ENCODE assay signal across 7 mouse cellular contexts in the genomic region with DNA sequence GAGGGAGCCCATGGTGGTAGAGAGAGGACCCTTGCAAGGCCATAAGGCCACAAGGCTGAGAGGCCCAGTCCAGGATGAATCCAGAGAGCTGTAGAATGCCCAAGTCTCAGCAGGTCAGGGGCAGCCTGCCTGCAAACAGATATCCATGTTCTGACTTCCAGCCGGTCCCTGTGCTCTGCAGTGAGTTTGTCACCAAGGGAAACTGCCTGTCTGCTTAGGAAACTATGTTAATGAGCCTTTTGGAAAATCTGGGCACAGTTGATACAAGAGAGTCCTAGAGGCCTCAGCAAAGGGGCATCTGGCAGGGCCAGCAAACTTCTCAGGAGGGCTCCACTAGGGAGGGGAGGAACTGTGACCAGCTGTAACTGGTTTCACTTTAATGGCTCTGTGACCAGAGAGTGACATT.
A peak's percentile ranks its signal among the peaks of the same experiment; 100 is the strongest.
DNase-seq lines count a peak whose midpoint lies in the region; ATAC-seq lines count a peak whose summit lies in the region.

No protein-coding gene starts in this region.

- peak overlapping the region; percentile 21; the same call in 1 of the 2 replicates for H3K27ac ChIP-seq in neural tube, embryonic 11.5 days (ENCODE audit: low read depth, low read length)
- peak overlapping the region; percentile 89 for H3K27ac ChIP-seq in heart, embryonic 12.5 days (ENCODE audit: poor library complexity, severe bottlenecking)

- H3K4me2 ChIP-seq in neural tube, embryonic 11.5 days (ENCODE audit: low read depth): no peak overlapping the region
- H3K4me2 ChIP-seq in heart, embryonic 12.5 days: no peak overlapping the region

- no peaks in the 10 kb centered on the region for H3K9me3 ChIP-seq in neural tube, embryonic 11.5 days (ENCODE audit: control insufficient read depth, low read length)
- no peaks in the 10 kb centered on the region for H3K9me3 ChIP-seq in heart, embryonic 12.5 days (replicated peaks)

- H3K36me3 ChIP-seq in neural tube, embryonic 11.5 days (ENCODE audit: control insufficient read depth, insufficient read depth, low read length): no peaks in the 10 kb centered on the region
- H3K36me3 ChIP-seq in heart, embryonic 12.5 days: no peaks in the 10 kb centered on the region

- H3K4me3 ChIP-seq in neural tube, embryonic 11.5 days (ENCODE audit: low read depth, low read length): no peak overlapping the region
- H3K4me3 ChIP-seq in heart, embryonic 12.5 days: no peak overlapping the region

- H3K9ac ChIP-seq in neural tube, embryonic 11.5 days (ENCODE audit: low read length): no peak overlapping the region
- peak overlapping the region; percentile 29; the same call in 1 of the 2 replicates for H3K9ac ChIP-seq in heart, embryonic 12.5 days

- 29% methylated on average over 1 of the region's 1 CpGs for WGBS in neural tube, embryonic 11.5 days
- 17% methylated on average over 1 of the region's 1 CpGs for WGBS in heart, embryonic 12.5 days

- peak; percentile 49 for DNase-seq in neural tube, embryonic 11.5 days (ENCODE audit: low spot score)
- DNase-seq in neural tube, embryonic 10.5 days (ENCODE audit: extremely low spot score, low spot score): no peak
- DNase-seq in layer of hippocampus, postnatal 10 days (ENCODE audit: low spot score in 2 of 2): peak; percentile 39 to 48
- DNase-seq in thymus, adult 18-20 months: no peak
- no peak for DNase-seq in cerebellum, adult 9-10 months
- DNase-seq in ovary, postnatal 36 days (ENCODE audit: low spot score): no peak

- peaks cover 3% of the 10 kb centered on the region; the same call in 1 of the 2 replicates for H3K4me1 ChIP-seq in neural tube, embryonic 11.5 days (ENCODE audit: control insufficient read depth, insufficient read depth, low read length)
- peaks cover 27% of the 10 kb centered on the region for H3K4me1 ChIP-seq in heart, embryonic 12.5 days (replicated peaks)

- ATAC-seq in neural tube, embryonic 11.5 days (ENCODE audit: insufficient read depth, low FRiP score, low TSS enrichment): no peak; the same call in 1 of the 2 replicates
- ATAC-seq in heart, embryonic 12.5 days (ENCODE audit: insufficient number of reproducible peaks, low FRiP score): peak; percentile 63

- no peaks in the 10 kb centered on the region for H3K27me3 ChIP-seq in neural tube, embryonic 11.5 days (ENCODE audit: control insufficient read depth, insufficient read depth, low read length)
- H3K27me3 ChIP-seq in heart, embryonic 12.5 days (replicated peaks): no peaks in the 10 kb centered on the region

Comparison
In these comparisons a context has a peak if more than half of its experiments do, and no peak if none do; other contexts are left out.
1. DNase-seq: peak in neural tube, embryonic 11.5 days (single experiment) and layer of hippocampus, postnatal 10 days (2 of 2); none in neural tube, embryonic 10.5 days (single experiment), thymus, adult 18-20 months (0 of 2), cerebellum, adult 9-10 months (single experiment) and ovary, postnatal 36 days (single experiment).